Mouse (Mus musculus) hindbrain, embryonic 11.5 days (tissue): Measurements from ENCODE around the gene Uggt1. TPM values are rescaled to one million over a fixed set of nuclear protein-coding genes. Genes with fewer than 3 reads are reported as not detected.

Experiments
- ATAC-seq: fragments of 200-750 bp; cut with Nextera tagmentation; 2 replicates; pipeline ENCODE4 v1.8.0; 2017; ENCODE audit warnings: mild to moderate bottlenecking, moderate TSS enrichment, moderate library complexity; ENCODE audit not compliant: low FRiP score
- DNase-seq: peaks from one replicate; pipeline ENCODE4 v3.0.0-alpha.2; 2015; ENCODE audit warnings: low spot score
- H3K27ac ChIP-seq: fragments of 300-500 bp; sonication (generic); 2 replicates; pipeline ENCODE4 v1.5.1; 2014; ENCODE audit warnings: mild to moderate bottlenecking, low read depth, low read length
- H3K27me3 ChIP-seq: fragments of 300-500 bp; sonication (generic); 2 replicates; pipeline ENCODE4 v1.6.1; 2014; ENCODE audit warnings: mild to moderate bottlenecking, low read length, moderate library complexity, mixed read lengths; ENCODE audit not compliant: control insufficient read depth, insufficient read depth
- H3K36me3 ChIP-seq: fragments of 300-500 bp; sonication (generic); 2 replicates; pipeline ENCODE4 v1.6.1; 2014; ENCODE audit warnings: mild to moderate bottlenecking, low read length, moderate library complexity, mixed read lengths; ENCODE audit not compliant: control insufficient read depth, insufficient read depth
- H3K4me1 ChIP-seq: fragments of 300-500 bp; sonication (generic); replicated peaks from 2 replicates; pipeline ENCODE4 v1.6.1; 2014; ENCODE audit warnings: low read length, mixed read lengths; ENCODE audit not compliant: control insufficient read depth, insufficient read depth
- H3K4me2 ChIP-seq: fragments of 300-500 bp; sonication (generic); replicated peaks from 2 replicates; pipeline ENCODE4 v1.6.1; 2014; ENCODE audit warnings: mild to moderate bottlenecking, low read depth, low read length
- H3K4me3 ChIP-seq: fragments of 300-500 bp; sonication (generic); 2 replicates; pipeline ENCODE4 v1.5.1; 2014; ENCODE audit warnings: low read depth, low read length
- H3K9ac ChIP-seq: fragments of 300-500 bp; sonication (generic); 2 replicates; pipeline ENCODE4 v1.6.1; 2014; ENCODE audit warnings: low read depth, low read length
- H3K9me3 ChIP-seq: fragments of 300-500 bp; sonication (generic); 2 replicates; pipeline ENCODE4 v1.6.1; 2016; ENCODE audit warnings: low read length; ENCODE audit not compliant: control insufficient read depth
- WGBS: fragments of 180-500 bp; shearing (Covaris S2); extraction: QIAGEN DNeasy Blood & Tissue Kit; methylation state at CpG from one replicate; pipeline ENCODE4 v1.1.7; 2014; 5-methylcytosine and 5-hydroxymethylcytosine counted together
- polyA plus RNA-seq: library from polyadenylated mRNA; unstranded; fragments of >200 nt; fragmentation: Nextera tagmentation; extraction: Ambion mirVana; gene quantifications from 2 replicates; pipeline ENCODE4 v1.2.1, GENCODE M21; 2014

Uggt1 gene
- polyA plus RNA-seq, 1 experiment from 2014 or later = 97.6 TPM

DNA sequence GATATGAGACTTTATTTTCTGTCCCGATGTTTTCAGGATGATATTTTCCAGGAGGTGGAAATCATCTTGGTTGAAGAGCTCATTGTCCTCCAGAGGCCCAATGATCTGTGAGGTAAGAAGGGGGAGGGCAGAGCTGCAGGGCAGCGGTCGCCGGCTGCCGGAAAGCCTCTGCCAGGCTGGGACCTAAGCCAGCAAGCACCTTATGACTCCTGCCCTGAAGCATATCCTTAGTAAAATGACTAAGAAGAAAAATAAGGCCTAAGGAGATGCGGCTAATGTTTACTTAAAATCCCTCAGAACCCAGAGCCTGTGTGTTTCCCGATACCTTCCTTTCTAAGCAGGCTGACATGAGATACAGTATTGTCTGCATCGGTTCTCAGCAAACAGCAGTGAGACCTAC is 71.1 kb downstream of the Uggt1 start:
- no peak for ATAC-seq
- peaks cover 5% of the 10 kb centered on the region; the same call in 1 of the 2 replicates for H3K36me3 ChIP-seq
- no peaks in the 10 kb centered on the region for H3K4me1 ChIP-seq
- no peaks in the 10 kb centered on the region for H3K9me3 ChIP-seq
- WGBS = 98% methylated on average over 8 of the region's 8 CpGs
- H3K27me3 ChIP-seq = no peaks in the 10 kb centered on the region
- no peak overlapping the region for H3K27ac ChIP-seq
- H3K4me2 ChIP-seq = no peak overlapping the region
- H3K9ac ChIP-seq = no peak overlapping the region
- H3K4me3 ChIP-seq = no peak overlapping the region
- DNase-seq = no peak

DNA sequence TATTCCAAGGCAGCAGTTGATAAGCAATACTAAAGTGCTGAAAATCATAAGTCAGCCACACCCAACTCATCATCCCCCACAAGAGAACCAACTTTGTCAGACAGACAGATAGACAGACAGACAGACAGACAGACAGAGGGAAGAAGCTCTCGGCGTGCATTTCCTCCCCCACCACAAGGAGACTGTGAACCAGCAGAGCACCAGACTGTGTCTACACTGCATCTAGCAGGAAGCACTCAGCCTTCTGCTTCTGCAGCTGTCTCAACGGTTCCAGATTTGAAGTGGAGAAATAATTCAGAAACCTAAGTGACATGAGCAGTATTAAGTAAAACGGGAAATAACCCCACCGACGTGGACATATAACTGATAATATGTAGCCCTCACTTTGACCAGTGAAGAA is 71.6 kb downstream of the Uggt1 start:
- no peaks in the 10 kb centered on the region for H3K4me1 ChIP-seq
- H3K4me3 ChIP-seq = no peak overlapping the region
- WGBS = 95% methylated on average over 6 of the region's 6 CpGs
- H3K27ac ChIP-seq = no peak overlapping the region
- no peaks in the 10 kb centered on the region for H3K27me3 ChIP-seq
- no peaks in the 10 kb centered on the region for H3K9me3 ChIP-seq
- no peak overlapping the region for H3K4me2 ChIP-seq
- H3K9ac ChIP-seq = no peak overlapping the region
- H3K36me3 ChIP-seq = peaks cover 5% of the 10 kb centered on the region; the same call in 1 of the 2 replicates
- no peak for ATAC-seq
- DNase-seq = no peak

- no peak overlapping the region for H3K9ac ChIP-seq
- WGBS = 85% methylated on average over 8 of the region's 8 CpGs
- H3K4me1 ChIP-seq = no peaks in the 10 kb centered on the region
- peaks cover 12% of the 10 kb centered on the region for H3K36me3 ChIP-seq
- H3K27ac ChIP-seq = no peak overlapping the region
- DNase-seq (no peak), ATAC-seq (no peak)
- no peaks in the 10 kb centered on the region for H3K9me3 ChIP-seq
- no peak overlapping the region for H3K4me2 ChIP-seq
- no peak overlapping the region for H3K4me3 ChIP-seq
- no peaks in the 10 kb centered on the region for H3K27me3 ChIP-seq
These were observed 81.8 kb downstream of the Uggt1 start for GRCm38 (mm10) chr1:36162687-36163086.

DNA sequence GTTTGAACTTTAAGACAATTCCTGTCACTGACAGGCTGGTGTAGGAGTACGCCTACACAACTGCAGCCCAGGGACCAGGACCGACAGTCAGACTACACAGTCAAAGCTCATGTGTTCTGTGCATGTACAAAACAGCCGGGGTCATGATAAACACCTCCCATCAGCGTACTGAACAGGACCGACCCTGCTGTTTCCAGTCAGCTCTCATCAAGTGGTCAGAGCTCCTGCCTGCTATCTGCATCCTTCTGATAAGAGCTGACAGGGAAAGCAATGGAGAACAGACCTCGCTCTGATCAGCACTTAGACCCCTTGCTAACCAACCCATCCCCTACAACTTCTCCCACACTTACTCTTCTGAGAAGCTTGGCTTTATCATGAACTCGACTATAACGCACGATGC is 83.3 kb downstream of the Uggt1 start:
- 91% methylated on average over 9 of the region's 9 CpGs for WGBS
- DNase-seq (no peak), ATAC-seq (no peak)
- Histone ChIP-seq H3K9ac (no peak overlapping the region), H3K9me3 (no peaks in the 10 kb centered on the region), H3K4me2 (no peak overlapping the region), H3K36me3 (peaks cover 12% of the 10 kb centered on the region), H3K4me1 (no peaks in the 10 kb centered on the region), H3K27ac (no peak overlapping the region), H3K27me3 (no peaks in the 10 kb centered on the region), H3K4me3 (no peak overlapping the region)

DNA sequence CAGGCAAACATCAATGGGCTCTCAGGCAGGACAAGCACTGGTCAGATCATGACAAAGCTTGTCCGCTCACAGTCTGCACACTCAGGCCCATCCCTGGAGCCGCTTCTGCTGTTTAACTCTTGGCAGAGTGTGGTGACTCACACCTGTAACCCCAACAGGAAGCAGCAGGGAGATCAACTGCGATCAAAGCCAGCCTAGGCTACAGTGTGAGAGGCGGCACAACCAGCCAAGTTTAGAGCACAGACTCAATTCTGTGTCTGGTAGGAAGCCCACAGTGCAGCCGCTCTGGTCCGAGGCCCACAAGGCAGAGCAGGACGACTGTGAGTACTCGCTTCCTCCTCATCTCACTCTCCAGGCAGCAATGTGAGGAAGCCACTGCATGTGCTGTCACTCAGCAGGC is 84.3 kb downstream of the Uggt1 start:
- WGBS = 89% methylated on average over 8 of the region's 8 CpGs
- no peak for DNase-seq
- Histone ChIP-seq H3K27ac (no peak overlapping the region), H3K4me2 (no peak overlapping the region), H3K27me3 (no peaks in the 10 kb centered on the region), H3K4me1 (no peaks in the 10 kb centered on the region), H3K4me3 (no peak overlapping the region), H3K9ac (no peak overlapping the region), H3K36me3 (peaks cover 14% of the 10 kb centered on the region), H3K9me3 (no peaks in the 10 kb centered on the region)
- no peak for ATAC-seq

DNA sequence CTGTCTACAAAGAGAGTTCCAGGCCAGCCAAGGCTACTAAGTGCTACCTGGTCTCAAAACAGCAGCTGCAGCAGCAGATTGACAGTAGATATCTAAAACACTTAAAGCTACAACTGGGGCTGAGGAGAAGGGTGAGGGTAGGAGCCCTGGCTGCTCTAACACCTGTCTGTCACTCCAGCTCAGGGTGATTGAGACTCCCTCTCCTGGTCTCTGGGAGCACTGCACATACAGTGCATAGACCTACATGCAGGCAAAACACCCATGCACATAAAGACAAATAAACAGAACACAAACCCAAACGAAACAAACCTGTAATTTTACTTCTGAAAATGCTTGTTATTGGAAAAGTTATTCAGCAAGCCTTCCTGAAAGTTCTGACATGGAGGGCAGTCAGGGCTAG is 95.1 kb downstream of the Uggt1 start:
- H3K9me3 ChIP-seq = no peaks in the 10 kb centered on the region
- no peak overlapping the region for H3K9ac ChIP-seq
- H3K4me1 ChIP-seq = no peaks in the 10 kb centered on the region
- no peak overlapping the region for H3K4me2 ChIP-seq
- H3K4me3 ChIP-seq = no peak overlapping the region
- DNase-seq (peak; percentile 24), ATAC-seq (no peak)
- H3K27me3 ChIP-seq = no peaks in the 10 kb centered on the region
- peaks cover 6% of the 10 kb centered on the region; the same call in 1 of the 2 replicates for H3K36me3 ChIP-seq
- H3K27ac ChIP-seq = no peak overlapping the region
- WGBS = 83% methylated on average over 1 of the region's 1 CpGs

GRCm38 (mm10) chr1:36148809-36149208 is 95.7 kb downstream of the Uggt1 start:
- DNase-seq (no peak), ATAC-seq (no peak)
- H3K27me3 ChIP-seq = no peaks in the 10 kb centered on the region
- H3K27ac ChIP-seq = no peak overlapping the region
- no peak overlapping the region for H3K4me2 ChIP-seq
- H3K9ac ChIP-seq = no peak overlapping the region
- H3K4me3 ChIP-seq = no peak overlapping the region
- H3K36me3 ChIP-seq = peaks cover 9% of the 10 kb centered on the region; the same call in 1 of the 2 replicates
- no peaks in the 10 kb centered on the region for H3K9me3 ChIP-seq
- 70% methylated on average over 2 of the region's 2 CpGs for WGBS
- no peaks in the 10 kb centered on the region for H3K4me1 ChIP-seq

DNA sequence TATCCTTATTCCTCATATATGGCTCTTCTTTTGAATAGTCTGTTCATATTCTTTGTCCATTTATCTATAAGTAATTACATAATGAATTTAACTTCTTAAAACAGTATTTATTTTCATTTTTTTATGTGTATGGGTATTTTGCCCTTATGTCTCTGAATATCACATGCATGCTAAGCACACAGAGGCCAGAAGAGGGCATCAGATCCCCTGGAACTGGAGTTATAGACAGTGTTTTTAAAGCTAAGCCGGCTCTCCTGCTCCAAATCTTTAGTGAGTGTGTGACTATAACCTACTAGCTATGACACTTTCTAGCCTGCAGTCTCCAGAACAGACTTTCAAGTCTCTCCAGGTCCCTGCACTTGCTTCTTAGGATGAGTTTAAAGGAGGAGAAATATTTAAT is 99.5 kb downstream of the Uggt1 start:
- ATAC-seq (no peak), DNase-seq (peak; percentile 38)
- Histone ChIP-seq H3K4me3 (no peak overlapping the region), H3K4me1 (no peaks in the 10 kb centered on the region), H3K9ac (no peak overlapping the region), H3K4me2 (no peak overlapping the region), H3K27me3 (no peaks in the 10 kb centered on the region), H3K27ac (no peak overlapping the region), H3K36me3 (peaks cover 9% of the 10 kb centered on the region; the same call in 1 of the 2 replicates), H3K9me3 (no peaks in the 10 kb centered on the region)
- 48% methylated on average over 1 of the region's 1 CpGs for WGBS

GRCm38 (mm10) chr1:36140311-36140710 is 104.2 kb downstream of the Uggt1 start:
- 92% methylated on average over 15 of the region's 15 CpGs for WGBS
- H3K4me2 ChIP-seq = no peak overlapping the region
- no peaks in the 10 kb centered on the region for H3K27me3 ChIP-seq
- H3K27ac ChIP-seq = no peak overlapping the region
- no peak overlapping the region for H3K4me3 ChIP-seq
- no peak for DNase-seq
- H3K4me1 ChIP-seq = no peaks in the 10 kb centered on the region
- ATAC-seq = no peak
- H3K36me3 ChIP-seq = peaks cover 7% of the 10 kb centered on the region; the same call in 1 of the 2 replicates
- H3K9me3 ChIP-seq = no peaks in the 10 kb centered on the region
- H3K9ac ChIP-seq = no peak overlapping the region
